10 mouse cellular contexts compared by ENCODE assay signal in genomic region chr9:99158708-99159107, GRCm38 (mm10).
"Had no signal": no experiment of that assay in that cellular context is flagged by ENCODE, and none has a peak within 500 bp of the region (broad histone marks: within the 10 kb centered on the region; RNA-seq: fewer than 3 reads in every experiment).

No protein-coding gene starts in this region.

- H3K36me3 ChIP-seq: limb, embryonic 10.5 days; midbrain, embryonic 12.5 days had no signal

- H3K4me3 ChIP-seq: left cerebral cortex, adult 2 months; limb, embryonic 10.5 days; midbrain, embryonic 12.5 days had no signal

- H3K27me3 ChIP-seq: megakaryocyte, embryonic 14.5 days; midbrain, embryonic 12.5 days had no signal

- H3K27ac ChIP-seq: left cerebral cortex, adult 2 months; limb, embryonic 10.5 days; midbrain, embryonic 12.5 days had no signal

- H3K9me3 ChIP-seq: limb, embryonic 10.5 days; megakaryocyte, embryonic 14.5 days; midbrain, embryonic 12.5 days had no signal

- DNase-seq: kidney, adult 11 months; kidney, postnatal 14 days; lung, adult 2 months; lung, postnatal 4 days; right cerebral cortex, postnatal 25 days; thymus, postnatal 4 days had no signal

- H3K4me2 ChIP-seq: midbrain, embryonic 12.5 days had no signal

- H3K9ac ChIP-seq: midbrain, embryonic 12.5 days had no signal
